Mouse (Mus musculus): Measurements from ENCODE around the gene Noa1. TPM values are rescaled to one million over a fixed set of nuclear protein-coding genes. Genes with fewer than 3 reads are reported as not detected.

Noa1 gene
- polyA plus RNA-seq, 1 experiment, result 13.3 TPM

- DNase-seq (ENCODE audit: low spot score), result no peak
Measured at GRCm38 (mm10) chr5:77290606-77291005, 19.3 kb downstream of the Noa1 start.

DNA sequence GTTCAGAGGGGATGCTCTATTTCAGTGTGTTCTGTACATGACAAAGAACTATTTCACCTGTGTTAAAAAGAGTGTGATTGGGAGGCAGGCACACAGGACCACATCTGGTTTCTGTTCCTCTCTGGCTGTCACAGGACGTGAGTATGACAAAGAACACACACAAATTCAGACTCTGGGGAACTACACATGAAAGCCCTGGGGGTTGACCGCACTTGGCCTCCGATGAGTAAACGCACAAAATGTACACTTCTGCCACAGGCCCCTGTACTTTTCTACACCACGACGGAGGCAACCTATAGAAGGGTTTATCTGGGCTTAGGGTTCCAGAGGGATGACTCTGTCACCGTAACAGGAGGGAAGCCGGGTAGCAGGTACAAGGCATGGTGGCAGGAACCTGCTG, 20.2 kb downstream of the Noa1 start:
- DNase-seq (ENCODE audit: low spot score), result no peak

DNA sequence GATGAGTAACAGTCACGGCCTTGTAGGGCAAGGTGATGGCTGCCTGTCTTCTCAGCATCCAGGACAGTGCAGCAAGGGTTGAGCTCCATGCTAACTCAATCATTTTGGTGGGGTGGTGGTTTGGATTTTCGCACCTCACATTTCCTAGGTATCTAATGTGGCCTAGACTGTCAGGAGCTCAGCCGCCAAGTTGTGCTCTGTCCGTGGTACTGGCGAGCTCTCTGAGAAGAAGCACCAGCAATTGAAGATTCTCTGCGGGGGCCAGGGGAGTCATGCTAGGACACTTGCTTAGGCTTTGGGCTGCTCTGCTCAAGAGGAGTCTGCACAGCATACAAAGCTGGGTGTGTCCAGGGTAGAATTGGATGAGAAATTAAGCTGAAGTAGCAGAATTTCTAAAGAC, 22.0 kb downstream of the Noa1 start:
- no peak for DNase-seq (ENCODE audit: low spot score)

DNA sequence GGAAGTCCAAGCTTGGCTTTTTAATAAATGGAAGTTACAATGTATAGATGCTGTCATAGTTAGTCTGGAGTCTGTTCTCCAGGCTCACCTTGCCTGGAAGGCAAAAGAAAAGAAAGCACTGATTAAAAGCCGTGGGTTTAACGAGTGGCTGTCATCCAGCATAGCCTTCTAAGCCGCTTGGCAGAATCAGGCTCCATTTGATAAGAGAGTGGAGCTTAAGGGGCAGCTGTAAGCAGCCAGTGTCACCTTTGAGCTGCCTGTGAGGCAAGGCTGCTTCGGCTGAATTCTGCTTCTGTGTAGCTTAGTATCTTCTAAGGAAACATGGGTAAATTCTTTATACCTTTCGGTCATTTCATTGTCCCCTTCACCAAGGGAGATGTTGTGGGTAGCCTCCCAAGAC, 23.0 kb downstream of the Noa1 start:
- DNase-seq (ENCODE audit: low spot score), result no peak

DNA sequence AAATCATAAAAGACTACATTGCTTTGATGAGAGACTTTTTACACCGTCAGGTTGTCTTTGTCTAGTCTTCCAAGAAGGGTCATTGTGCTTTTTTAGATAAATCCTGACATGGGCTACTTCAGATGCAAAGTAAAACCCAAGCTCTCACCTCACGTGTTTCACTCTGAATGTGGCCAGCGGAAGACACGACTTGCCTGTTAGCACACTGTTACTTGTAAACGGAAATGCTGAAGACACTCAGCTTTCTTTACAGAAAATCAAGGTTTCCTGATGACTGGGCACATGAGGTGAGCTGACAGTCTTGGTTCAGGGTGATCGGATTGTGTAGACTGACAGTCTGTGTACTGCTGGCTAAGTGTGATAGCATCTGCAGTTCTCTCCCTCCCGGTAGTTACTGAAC, 24.2 kb downstream of the Noa1 start:
- no peak for DNase-seq (ENCODE audit: low spot score)

- no peak for DNase-seq (ENCODE audit: low spot score)
Measured at GRCm38 (mm10) chr5:77282242-77282641, 27.6 kb downstream of the Noa1 start.

GRCm38 (mm10) chr5:77281518-77282174, 28.2 kb downstream of the Noa1 start:
- no peak for DNase-seq (ENCODE audit: low spot score)

DNA sequence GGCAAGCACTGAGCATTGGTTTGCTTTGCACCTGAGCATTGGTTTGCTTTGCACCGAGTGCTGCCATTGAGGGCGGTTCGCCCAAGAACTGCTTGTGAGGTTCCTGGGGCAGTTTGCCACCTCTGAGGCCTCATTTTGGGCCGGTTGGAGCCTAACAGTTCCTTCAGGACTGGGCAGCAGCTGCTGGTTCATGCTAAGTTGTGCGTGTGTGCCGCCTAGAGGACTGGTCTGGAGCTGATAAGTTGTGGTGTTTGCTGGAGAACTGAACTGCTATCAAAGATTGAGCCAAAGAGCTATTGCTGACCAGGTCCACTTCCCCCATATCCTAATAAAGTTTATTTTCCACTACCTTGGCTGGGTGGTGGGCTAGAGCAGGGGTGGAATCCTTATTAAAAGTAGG, 32.7 kb downstream of the Noa1 start:
- DNase-seq (ENCODE audit: low spot score), result no peak

- no peak for DNase-seq (ENCODE audit: low spot score)
Measured at GRCm38 (mm10) chr5:77275950-77276349, 33.9 kb downstream of the Noa1 start.

GRCm38 (mm10) chr5:77273151-77273550, 36.7 kb downstream of the Noa1 start:
- DNase-seq (ENCODE audit: low spot score), result no peak

GRCm38 (mm10) chr5:77269399-77269798, 40.5 kb downstream of the Noa1 start:
- no peak for DNase-seq (ENCODE audit: low spot score)

DNA sequence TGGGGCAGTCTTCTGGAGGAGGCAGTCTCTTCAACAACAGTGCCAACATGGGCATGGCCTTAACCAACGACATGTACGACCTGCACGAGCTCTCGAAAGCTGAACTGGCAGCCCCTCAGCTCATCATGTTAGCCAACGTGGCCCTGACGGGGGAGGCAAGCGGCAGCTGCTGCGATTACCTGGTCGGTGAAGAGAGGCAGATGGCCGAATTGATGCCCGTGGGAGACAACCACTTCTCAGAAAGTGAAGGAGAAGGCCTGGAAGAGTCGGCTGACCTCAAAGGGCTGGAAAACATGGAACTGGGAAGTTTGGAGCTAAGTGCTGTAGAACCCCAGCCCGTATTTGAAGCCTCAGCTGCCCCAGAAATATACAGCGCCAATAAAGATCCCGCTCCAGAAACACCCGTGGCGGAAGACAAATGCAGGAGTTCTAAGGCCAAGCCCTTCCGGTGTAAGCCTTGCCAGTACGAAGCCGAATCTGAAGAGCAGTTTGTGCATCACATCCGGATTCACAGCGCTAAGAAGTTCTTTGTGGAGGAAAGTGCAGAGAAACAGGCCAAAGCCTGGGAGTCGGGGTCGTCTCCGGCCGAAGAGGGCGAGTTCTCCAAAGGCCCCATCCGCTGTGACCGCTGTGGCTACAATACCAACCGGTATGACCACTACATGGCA, 41.8 kb downstream of the Noa1 start:
- no peak for DNase-seq (ENCODE audit: low spot score)

- DNase-seq (ENCODE audit: low spot score), result no peak
Measured at GRCm38 (mm10) chr5:77267441-77267840, 42.4 kb downstream of the Noa1 start.

DNA sequence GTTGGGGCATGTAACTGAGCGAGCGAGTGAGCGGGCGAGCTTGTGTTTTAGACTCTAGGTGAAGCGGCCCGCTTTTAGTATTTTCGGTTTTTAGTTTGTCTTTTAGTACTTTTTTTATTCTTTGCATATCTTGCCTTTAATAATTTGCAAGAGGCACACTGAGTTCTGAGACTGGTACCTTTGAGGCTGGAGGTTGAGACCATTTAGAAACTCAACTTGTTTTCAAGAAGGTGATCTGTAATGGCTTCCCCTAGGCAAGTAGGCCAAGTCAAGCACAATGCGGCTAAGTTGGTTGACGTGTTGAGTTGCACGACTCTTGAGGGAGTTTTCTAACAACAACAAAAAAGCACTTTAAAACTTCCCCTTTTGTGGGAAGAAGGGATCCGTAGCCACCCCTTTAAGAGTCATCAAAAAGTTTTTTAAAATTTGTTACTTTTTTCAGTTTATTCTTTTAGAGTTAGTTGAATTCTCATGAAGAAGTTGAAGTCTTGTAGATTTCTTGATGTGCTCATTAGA, 42.9 kb downstream of the Noa1 start:
- no peak for DNase-seq (ENCODE audit: low spot score)

- DNase-seq (ENCODE audit: low spot score), result peak; percentile 64
Measured at GRCm38 (mm10) chr5:77266066-77266885, 43.6 kb downstream of the Noa1 start.

GRCm38 (mm10) chr5:77265671-77266065, 44.2 kb downstream of the Noa1 start:
- DNase-seq (ENCODE audit: low spot score), result peak; percentile 64

DNA sequence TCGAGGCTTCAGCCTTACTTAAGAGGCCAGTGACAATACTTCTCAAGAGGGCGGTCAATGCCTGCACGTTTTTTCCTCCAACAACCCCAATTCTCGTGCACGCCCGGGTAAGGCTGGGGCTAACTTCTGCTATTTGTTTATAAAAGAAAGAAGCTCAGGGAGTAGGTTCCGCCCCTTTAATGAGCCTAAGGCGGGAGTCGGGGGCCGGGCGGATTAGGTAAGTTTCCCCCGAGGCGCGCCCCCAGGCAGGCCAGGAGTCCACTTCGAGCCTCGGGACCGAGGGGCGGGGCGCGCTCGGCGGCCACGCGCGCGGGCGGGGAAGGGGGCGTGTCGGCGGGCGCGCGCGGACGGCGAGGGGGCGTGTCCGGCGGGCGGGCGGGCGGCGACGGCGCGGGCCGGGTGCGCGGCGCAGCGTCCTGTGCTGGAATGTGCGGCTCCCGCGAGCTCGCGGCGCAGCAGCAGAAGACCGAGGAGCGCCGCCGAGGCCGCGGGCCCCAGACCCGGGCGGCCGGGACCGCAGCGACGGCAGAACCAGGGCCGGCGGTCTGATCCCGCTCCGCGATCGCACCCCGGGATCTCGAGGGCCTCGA, 44.7 kb downstream of the Noa1 start, which contains the start of gene Rest:
Gene Rest (plus strand): TSS at position 411 of the 590 bp plus-strand sequence.
- DNase-seq (ENCODE audit: low spot score), result peak; percentile 76

GRCm38 (mm10) chr5:77262105-77262504, 47.8 kb downstream of the Noa1 start:
- DNase-seq (ENCODE audit: low spot score), result no peak

DNA sequence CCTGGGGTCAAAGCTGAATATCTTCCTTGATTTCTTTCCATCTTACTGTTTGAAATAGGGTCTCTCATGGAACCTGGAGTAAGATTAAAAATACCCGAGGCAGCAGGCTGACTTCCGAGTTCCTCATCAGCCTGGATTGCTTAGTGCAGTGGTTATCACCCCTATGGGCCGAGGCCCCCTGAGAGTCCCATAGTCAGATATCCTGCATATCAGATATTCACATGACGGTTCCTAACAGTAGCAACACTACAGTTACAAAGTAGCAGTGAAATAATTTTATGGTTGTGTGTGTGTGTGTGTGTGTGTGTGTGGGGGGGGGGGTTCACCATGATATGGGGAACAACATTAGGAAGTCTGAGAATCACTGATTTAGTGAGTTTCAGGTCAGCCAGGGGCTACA, 48.7 kb downstream of the Noa1 start:
- no peak for DNase-seq (ENCODE audit: low spot score)

DNA sequence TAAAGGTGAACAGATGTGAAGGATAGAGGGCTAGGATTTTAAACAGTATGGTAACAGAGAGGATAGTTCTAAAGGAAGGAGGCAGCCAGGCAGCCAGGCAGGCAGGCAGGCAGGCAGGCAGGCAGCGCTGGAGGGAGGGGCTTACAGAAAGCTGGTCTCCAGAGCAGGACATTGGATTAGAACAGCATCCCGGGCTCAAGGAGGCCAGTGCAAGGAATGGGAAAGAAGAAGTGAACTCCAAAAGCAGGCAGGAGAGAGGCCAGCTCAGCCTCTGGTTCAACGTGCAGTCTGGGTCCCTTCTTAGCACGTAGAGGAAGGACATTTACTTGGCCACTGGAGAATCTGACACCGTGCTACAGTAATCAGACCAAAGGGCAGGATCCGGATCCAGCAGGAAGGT, 49.7 kb downstream of the Noa1 start:
- no peak for DNase-seq (ENCODE audit: low spot score)

DNA sequence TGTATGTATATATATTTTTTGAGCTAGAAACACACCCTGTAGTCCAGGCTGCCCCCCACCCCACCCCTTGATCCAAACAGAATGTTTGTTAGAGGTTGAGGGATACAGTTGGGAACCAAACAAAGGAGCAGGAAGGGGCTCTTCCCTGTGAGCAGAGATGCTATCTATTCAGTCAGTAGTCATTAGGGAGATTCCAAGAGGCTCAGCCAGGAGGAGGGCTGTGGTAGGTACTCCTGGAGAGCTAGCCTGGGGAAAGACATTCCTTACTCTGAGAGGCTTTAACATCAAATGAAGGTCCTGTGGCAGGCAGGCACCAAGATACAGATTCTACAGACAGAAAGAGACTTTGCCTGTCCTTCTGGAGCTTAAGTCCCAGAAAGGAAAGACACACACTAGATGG, 50.6 kb downstream of the Noa1 start:
- no peak for DNase-seq (ENCODE audit: low spot score)

DNA sequence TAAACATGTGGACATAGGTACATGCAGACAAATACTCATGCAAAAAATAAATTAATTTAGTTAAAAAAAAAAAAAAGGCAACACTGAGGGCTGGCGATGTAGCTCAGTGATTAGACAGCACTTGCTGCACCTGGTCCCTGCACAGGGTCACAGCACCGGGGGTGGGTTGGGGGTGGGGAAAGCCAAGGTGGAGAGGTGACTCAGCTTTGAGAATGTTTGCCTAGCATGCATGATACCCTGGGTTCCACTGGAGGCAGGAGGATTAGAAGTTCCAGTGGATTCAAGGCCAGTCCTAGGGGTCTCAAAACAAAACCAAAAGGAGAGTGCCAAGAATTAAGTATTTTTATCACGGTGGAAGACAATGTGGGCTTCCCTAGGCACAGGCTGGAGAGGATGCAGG, 52.3 kb downstream of the Noa1 start:
- no peak for DNase-seq (ENCODE audit: low spot score)
